Mouse (Mus musculus): ENCODE results near the gene Sstr1.

Sstr1 gene

GRCm38 (mm10) chr12:58211163-58212071, at the start of gene Sstr1:
Gene Sstr1, plus strand, starts transcription at chr12:58211772.
- in situ Hi-C loops (cut with MboI, MseI), result no loop called here

- in situ Hi-C loops (cut with MboI, MseI), result no loop called here
Measured at GRCm38 (mm10) chr12:58198810-58199209, 12.8 kb upstream of the Sstr1 start.

GRCm38 (mm10) chr12:58201190-58201589, 10.4 kb upstream of the Sstr1 start:
- in situ Hi-C loops (cut with MboI, MseI), result no loop called here

GRCm38 (mm10) chr12:58207956-58208355, 3.6 kb upstream of the Sstr1 start:
- in situ Hi-C loops (cut with MboI, MseI), result no loop called here

GRCm38 (mm10) chr12:58212261-58212923, 820 bp downstream of the Sstr1 start:
- in situ Hi-C loops (cut with MboI, MseI), result no loop called here

- in situ Hi-C loops (cut with MboI, MseI), result no loop called here
Measured at GRCm38 (mm10) chr12:58212924-58213450, 1.4 kb downstream of the Sstr1 start.

GRCm38 (mm10) chr12:58213451-58214288, 2.1 kb downstream of the Sstr1 start:
- in situ Hi-C loops (cut with MboI, MseI), result no loop called here

GRCm38 (mm10) chr12:58214289-58215136, 2.9 kb downstream of the Sstr1 start:
- in situ Hi-C loops (cut with MboI, MseI), result no loop called here

GRCm38 (mm10) chr12:58216218-58216617, 4.6 kb downstream of the Sstr1 start:
- in situ Hi-C loops (cut with MboI, MseI), result no loop called here

- in situ Hi-C loops (cut with MboI, MseI), result no loop called here
Measured at GRCm38 (mm10) chr12:58219078-58219477, 7.5 kb downstream of the Sstr1 start.

GRCm38 (mm10) chr12:58225644-58226043, 14.1 kb downstream of the Sstr1 start:
- in situ Hi-C loops (cut with MboI, MseI), result no loop called here

- in situ Hi-C loops (cut with MboI, MseI), result no loop called here
Measured at GRCm38 (mm10) chr12:58232489-58232888, 20.9 kb downstream of the Sstr1 start.

GRCm38 (mm10) chr12:58251901-58252300, 40.3 kb downstream of the Sstr1 start:
- in situ Hi-C loops (cut with MboI, MseI), result no loop called here

All from regulatory T cell (primary cell).